In the genomic region with DNA sequence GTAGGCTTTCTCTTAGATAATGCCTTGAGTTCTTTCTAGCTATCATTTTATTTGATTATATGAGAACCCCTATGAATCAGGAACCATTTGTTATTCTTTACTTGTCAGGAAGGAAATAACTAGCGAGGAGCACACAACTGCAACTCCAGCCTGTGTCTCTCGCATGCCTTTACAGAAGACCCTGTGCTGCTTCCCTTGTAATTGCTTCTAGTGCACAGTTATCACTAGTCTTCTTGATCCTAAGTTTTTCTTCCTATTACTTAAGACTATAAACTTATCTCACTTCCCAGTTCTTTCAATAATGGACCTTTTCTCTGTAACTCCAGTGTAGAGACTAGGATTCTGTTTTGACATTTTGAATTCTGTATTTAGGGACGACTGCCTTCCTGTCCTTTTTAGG, we compare ENCODE assay signal across 24 mouse cellular contexts. TPM values are rescaled to one million over a fixed set of nuclear protein-coding genes. Genes with fewer than 3 reads are reported as not detected.
A peak's percentile ranks its signal among the peaks of the same experiment; 100 is the strongest.
DNase-seq lines count a peak whose midpoint lies in the region; ATAC-seq and TF ChIP-seq lines count a peak whose summit lies in the region.
"Had no signal": no experiment of that assay in that cellular context is flagged by ENCODE, and none has a peak within 500 bp of the region (broad histone marks: within the 10 kb centered on the region; RNA-seq: fewer than 3 reads in every experiment).

No protein-coding gene starts in this region.

- ATAC-seq in liver, embryonic 11.5 days (replicated peaks; ENCODE audit: low FRiP score), result no peak
- ATAC-seq in liver, embryonic 13.5 days (ENCODE audit: low read depth), result peak; percentile 58; the same call in 1 of the 2 replicates
- ATAC-seq in liver, embryonic 14.5 days (ENCODE audit: insufficient read depth), result peak; percentile 54; the same call in 1 of the 2 replicates
- peak; percentile 52; the same call in 1 of the 2 replicates for ATAC-seq in liver, embryonic 16.5 days (ENCODE audit: low read depth)
- ATAC-seq in stomach, postnatal 0 days (ENCODE audit: low FRiP score, low TSS enrichment), result no peak
- ATAC-seq in hindbrain, embryonic 11.5 days (ENCODE audit: low FRiP score), result no peak
- ATAC-seq: forebrain, embryonic 13.5 days; forebrain, embryonic 15.5 days had no signal

- 56% methylated on average over 3 of the region's 3 CpGs for WGBS in liver, embryonic 11.5 days
- 44% methylated on average over 3 of the region's 3 CpGs for WGBS in liver, embryonic 13.5 days (ENCODE audit: insufficient replicate concordance)
- WGBS in liver, embryonic 14.5 days (ENCODE audit: insufficient replicate concordance), result 35% methylated on average over 3 of the region's 3 CpGs
- 53% methylated on average over 3 of the region's 3 CpGs for WGBS in liver, embryonic 16.5 days (ENCODE audit: insufficient replicate concordance)
- WGBS in stomach, postnatal 0 days, result 68% methylated on average over 3 of the region's 3 CpGs
- 88% methylated on average over 3 of the region's 3 CpGs for WGBS in hindbrain, embryonic 11.5 days

- no peak for TF ChIP-seq EP300 in liver, embryonic 14.5 days (IDR thresholded peaks at IDR 0.05; ENCODE audit: low read depth)
- TF ChIP-seq EP300 in stomach, postnatal 0 days (optimal IDR thresholded peaks at IDR 0.05), result no peak

- H3K4me1 ChIP-seq in liver, embryonic 11.5 days (replicated peaks; ENCODE audit: control insufficient read depth, insufficient read depth, low read length), result no peaks in the 10 kb centered on the region
- H3K4me1 ChIP-seq in liver, embryonic 13.5 days (replicated peaks), result peaks cover 9% of the 10 kb centered on the region; the same call in 1 of the 2 replicates
- H3K4me1 ChIP-seq in liver, embryonic 14.5 days (replicated peaks; ENCODE audit: control insufficient read depth in 2 of 2, insufficient read depth in 2 of 2, low read length in 1 of 2), result peaks cover 5% of the 10 kb centered on the region in 2 experiments
- H3K4me1 ChIP-seq in liver, embryonic 16.5 days (ENCODE audit: control insufficient read depth, low read depth, low read length), result no peaks in the 10 kb centered on the region
- no peaks in the 10 kb centered on the region for H3K4me1 ChIP-seq in stomach, postnatal 0 days (replicated peaks; ENCODE audit: control insufficient read depth, insufficient read depth)
- H3K4me1 ChIP-seq in hindbrain, embryonic 11.5 days (replicated peaks; ENCODE audit: control insufficient read depth, insufficient read depth, low read length), result no peaks in the 10 kb centered on the region
- H3K4me1 ChIP-seq: embryonic facial prominence, embryonic 10.5 days; embryonic facial prominence, embryonic 12.5 days; forebrain, embryonic 13.5 days; forebrain, embryonic 15.5 days had no signal

- no peak overlapping the region for H3K4me2 ChIP-seq in liver, embryonic 11.5 days
- H3K4me2 ChIP-seq in liver, embryonic 13.5 days, result no peak overlapping the region
- H3K4me2 ChIP-seq in liver, embryonic 14.5 days (ENCODE audit: low read depth), result peak overlapping the region; percentile 3; the same call in 1 of the 2 replicates
- no peak overlapping the region for H3K4me2 ChIP-seq in liver, embryonic 16.5 days (ENCODE audit: low read depth, low read length)
- no peak overlapping the region for H3K4me2 ChIP-seq in stomach, postnatal 0 days (replicated peaks; ENCODE audit: low read depth)
- H3K4me2 ChIP-seq in hindbrain, embryonic 11.5 days (replicated peaks; ENCODE audit: low read depth, low read length), result no peak overlapping the region
- H3K4me2 ChIP-seq: embryonic facial prominence, embryonic 12.5 days; forebrain, embryonic 13.5 days; forebrain, embryonic 15.5 days had no signal

- no peaks in the 10 kb centered on the region for H3K36me3 ChIP-seq in liver, embryonic 11.5 days (ENCODE audit: control insufficient read depth, insufficient read depth, low read length)
- H3K36me3 ChIP-seq in liver, embryonic 13.5 days, result no peaks in the 10 kb centered on the region
- H3K36me3 ChIP-seq in liver, embryonic 14.5 days (replicated peaks; ENCODE audit: control insufficient read depth, insufficient read depth, low read depth), result no peaks in the 10 kb centered on the region
- H3K36me3 ChIP-seq in liver, embryonic 16.5 days (ENCODE audit: control insufficient read depth, insufficient read depth), result no peaks in the 10 kb centered on the region
- no peaks in the 10 kb centered on the region for H3K36me3 ChIP-seq in stomach, postnatal 0 days (ENCODE audit: control insufficient read depth, insufficient read depth, low read length)
- H3K36me3 ChIP-seq in hindbrain, embryonic 11.5 days (ENCODE audit: control insufficient read depth, insufficient read depth, low read length), result no peaks in the 10 kb centered on the region
- H3K36me3 ChIP-seq: embryonic facial prominence, embryonic 10.5 days; embryonic facial prominence, embryonic 12.5 days; forebrain, embryonic 15.5 days had no signal

- H3K4me3 ChIP-seq in liver, embryonic 11.5 days (ENCODE audit: low read depth, low read length), result no peak overlapping the region
- no peak overlapping the region for H3K4me3 ChIP-seq in liver, embryonic 13.5 days (replicated peaks)
- no peak overlapping the region for H3K4me3 ChIP-seq in liver, embryonic 14.5 days (ENCODE audit: insufficient read depth in 1 of 2, low read depth in 2 of 2, low read length in 2 of 2)
- H3K4me3 ChIP-seq in liver, embryonic 16.5 days (ENCODE audit: low read depth, low read length), result no peak overlapping the region
- no peak overlapping the region for H3K4me3 ChIP-seq in stomach, postnatal 0 days (ENCODE audit: low read depth, low read length)
- no peak overlapping the region for H3K4me3 ChIP-seq in hindbrain, embryonic 11.5 days (ENCODE audit: low read depth, low read length)
- H3K4me3 ChIP-seq: embryonic facial prominence, embryonic 10.5 days; embryonic facial prominence, embryonic 12.5 days; forebrain, embryonic 13.5 days; forebrain, embryonic 15.5 days had no signal

- no peaks in the 10 kb centered on the region for H3K27me3 ChIP-seq in liver, embryonic 11.5 days (replicated peaks; ENCODE audit: control insufficient read depth, insufficient read depth, low read length)
- no peaks in the 10 kb centered on the region for H3K27me3 ChIP-seq in liver, embryonic 13.5 days
- H3K27me3 ChIP-seq in liver, embryonic 14.5 days (ENCODE audit: control insufficient read depth, insufficient read depth, low read length), result no peaks in the 10 kb centered on the region
- no peaks in the 10 kb centered on the region for H3K27me3 ChIP-seq in liver, embryonic 16.5 days (ENCODE audit: control insufficient read depth, insufficient read depth, low read depth, low read length)
- no peaks in the 10 kb centered on the region for H3K27me3 ChIP-seq in stomach, postnatal 0 days (ENCODE audit: control insufficient read depth, insufficient read depth, low read length)
- no peaks in the 10 kb centered on the region for H3K27me3 ChIP-seq in hindbrain, embryonic 11.5 days (ENCODE audit: control insufficient read depth, insufficient read depth, low read length)
- H3K27me3 ChIP-seq: embryonic facial prominence, embryonic 12.5 days; forebrain, embryonic 13.5 days; forebrain, embryonic 15.5 days had no signal

- no peaks in the 10 kb centered on the region for H3K9me3 ChIP-seq in liver, embryonic 11.5 days (ENCODE audit: control insufficient read depth, low read length)
- no peaks in the 10 kb centered on the region for H3K9me3 ChIP-seq in liver, embryonic 13.5 days (replicated peaks)
- H3K9me3 ChIP-seq in liver, embryonic 14.5 days (ENCODE audit: control insufficient read depth, low read length), result no peaks in the 10 kb centered on the region
- no peaks in the 10 kb centered on the region for H3K9me3 ChIP-seq in liver, embryonic 16.5 days (replicated peaks; ENCODE audit: control insufficient read depth, low read length)
- no peaks in the 10 kb centered on the region for H3K9me3 ChIP-seq in stomach, postnatal 0 days (ENCODE audit: control insufficient read depth, low read length)
- no peaks in the 10 kb centered on the region for H3K9me3 ChIP-seq in hindbrain, embryonic 11.5 days (ENCODE audit: control insufficient read depth, low read length)
- H3K9me3 ChIP-seq: embryonic facial prominence, embryonic 10.5 days; embryonic facial prominence, embryonic 12.5 days; forebrain, embryonic 13.5 days; forebrain, embryonic 15.5 days had no signal

- TF ChIP-seq CTCF in liver, embryonic 14.5 days (IDR thresholded peaks at IDR 0.05; ENCODE audit: low read depth), result no peak
- no peak for TF ChIP-seq CTCF in stomach, postnatal 0 days (IDR thresholded peaks at IDR 0.05; ENCODE audit: low read depth)

- peak overlapping the region; percentile 43; the same call in 1 of the 2 replicates for H3K27ac ChIP-seq in liver, embryonic 11.5 days (ENCODE audit: low read depth, low read length)
- peak overlapping the region; percentile 73 for H3K27ac ChIP-seq in liver, embryonic 13.5 days
- H3K27ac ChIP-seq in liver, embryonic 14.5 days, result peak overlapping the region; percentile 75
- peak overlapping the region; percentile 57 for H3K27ac ChIP-seq in liver, embryonic 16.5 days (ENCODE audit: low read length)
- H3K27ac ChIP-seq in stomach, postnatal 0 days (replicated peaks), result no peak overlapping the region
- H3K27ac ChIP-seq in hindbrain, embryonic 11.5 days (ENCODE audit: low read depth, low read length), result no peak overlapping the region
- H3K27ac ChIP-seq: embryonic facial prominence, embryonic 10.5 days; embryonic facial prominence, embryonic 12.5 days; forebrain, embryonic 13.5 days; forebrain, embryonic 15.5 days had no signal

- no peak for DNase-seq in liver, embryonic 11.5 days (ENCODE audit: low spot score)
- DNase-seq in liver, result no peak
- DNase-seq in liver, embryonic 13.5 days, result no peak
- DNase-seq in liver, embryonic 14.5 days (ENCODE audit: low read depth in 3 of 3, low spot score in 3 of 3), result no peak
- DNase-seq in stomach, postnatal 0 days (ENCODE audit: low spot score), result no peak
- no peak for DNase-seq in hindbrain, embryonic 11.5 days (ENCODE audit: low spot score)
- DNase-seq: adrenal gland, adult 2 months; adrenal gland, postnatal 10 days; adrenal gland, postnatal 25 days; cerebellum, adult 11 months; cerebellum, adult 18-20 months; cerebellum, adult 8-10 months; cerebellum, adult 9-11 months; cerebellum, postnatal 14 days; cerebellum, postnatal 36 days had no signal

- H3K9ac ChIP-seq in liver, embryonic 11.5 days (ENCODE audit: low read depth, low read length), result no peak overlapping the region
- H3K9ac ChIP-seq in liver, embryonic 13.5 days, result no peak overlapping the region
- no peak overlapping the region for H3K9ac ChIP-seq in liver, embryonic 14.5 days (replicated peaks)
- no peak overlapping the region for H3K9ac ChIP-seq in liver, embryonic 16.5 days (ENCODE audit: low read depth, low read length)
- no peak overlapping the region for H3K9ac ChIP-seq in stomach, postnatal 0 days (ENCODE audit: low read length)
- no peak overlapping the region for H3K9ac ChIP-seq in hindbrain, embryonic 11.5 days (ENCODE audit: low read depth, low read length)
- H3K9ac ChIP-seq: embryonic facial prominence, embryonic 12.5 days; forebrain, embryonic 13.5 days; forebrain, embryonic 15.5 days had no signal

RNA-seq across cellular contexts. Expression of a gene that starts 0.4 kb away (rescaled TPM):
- polyA plus RNA-seq in liver, embryonic 11.5 days (2014; fragmentation: Nextera tagmentation; extraction: Ambion mirVana), result not detected in 2 replicates
- not detected in 2 replicates for polyA plus RNA-seq in liver, embryonic 13.5 days (2015; fragmentation: Nextera tagmentation; extraction: Ambion mirVana)
- polyA plus RNA-seq in liver, embryonic 14.5 days (2012; rRNA removed), result 0.01 TPM in 1 of 2 replicates, not detected in the other
- polyA plus RNA-seq in liver, embryonic 14.5 days (2014; fragmentation: Nextera tagmentation; extraction: Ambion mirVana), result not detected in 2 replicates
- polyA plus RNA-seq in liver, embryonic 16.5 days (2015; fragmentation: Nextera tagmentation; extraction: Ambion mirVana), result not detected in 2 replicates
- polyA plus RNA-seq in stomach, postnatal 0 days (2015; fragmentation: Nextera tagmentation; extraction: Ambion mirVana), result not detected in 2 replicates
- polyA plus RNA-seq in hindbrain, embryonic 11.5 days (2014; fragmentation: Nextera tagmentation; extraction: Ambion mirVana), result not detected in 2 replicates
- polyA plus RNA-seq: adrenal gland, adult 2 months; brain, embryonic 14.5 days; C2C12; embryonic facial prominence, embryonic 10.5 days; embryonic facial prominence, embryonic 12.5 days; embryonic facial prominence, embryonic 14.5 days; forebrain, embryonic 11.5 days; forebrain, embryonic 13.5 days; forebrain, embryonic 15.5 days had no signal

RNA-seq across cellular contexts. Expression of a gene that starts 4.3 kb away (rescaled TPM):
- not detected in 2 replicates for polyA plus RNA-seq in liver, embryonic 11.5 days (2014; fragmentation: Nextera tagmentation; extraction: Ambion mirVana)
- polyA plus RNA-seq in liver, embryonic 13.5 days (2015; fragmentation: Nextera tagmentation; extraction: Ambion mirVana), result not detected in 2 replicates
- polyA plus RNA-seq in liver, embryonic 14.5 days (2012; rRNA removed), result not detected in 2 replicates
- not detected in 2 replicates for polyA plus RNA-seq in liver, embryonic 14.5 days (2014; fragmentation: Nextera tagmentation; extraction: Ambion mirVana)
- polyA plus RNA-seq in liver, embryonic 16.5 days (2015; fragmentation: Nextera tagmentation; extraction: Ambion mirVana), result not detected in 2 replicates
- not detected in 2 replicates for polyA plus RNA-seq in stomach, postnatal 0 days (2015; fragmentation: Nextera tagmentation; extraction: Ambion mirVana)
- polyA plus RNA-seq in hindbrain, embryonic 11.5 days (2014; fragmentation: Nextera tagmentation; extraction: Ambion mirVana), result not detected in 2 replicates
- polyA plus RNA-seq: adrenal gland, adult 2 months; brain, embryonic 14.5 days; C2C12; embryonic facial prominence, embryonic 10.5 days; embryonic facial prominence, embryonic 12.5 days; embryonic facial prominence, embryonic 14.5 days; forebrain, embryonic 11.5 days; forebrain, embryonic 13.5 days; forebrain, embryonic 15.5 days had no signal

RNA-seq across cellular contexts. Expression of a gene that starts 9.9 kb away (rescaled TPM):
- polyA plus RNA-seq in liver, embryonic 11.5 days (2014; fragmentation: Nextera tagmentation; extraction: Ambion mirVana), result not detected in 2 replicates
- polyA plus RNA-seq in liver, embryonic 13.5 days (2015; fragmentation: Nextera tagmentation; extraction: Ambion mirVana), result not detected in 2 replicates
- not detected in 2 replicates for polyA plus RNA-seq in liver, embryonic 14.5 days (2012; rRNA removed)
- polyA plus RNA-seq in liver, embryonic 14.5 days (2014; fragmentation: Nextera tagmentation; extraction: Ambion mirVana), result not detected in 2 replicates
- polyA plus RNA-seq in liver, embryonic 16.5 days (2015; fragmentation: Nextera tagmentation; extraction: Ambion mirVana), result not detected in 2 replicates
- not detected in 2 replicates for polyA plus RNA-seq in stomach, postnatal 0 days (2015; fragmentation: Nextera tagmentation; extraction: Ambion mirVana)
- polyA plus RNA-seq in hindbrain, embryonic 11.5 days (2014; fragmentation: Nextera tagmentation; extraction: Ambion mirVana), result not detected in 2 replicates
- polyA plus RNA-seq: adrenal gland, adult 2 months; C2C12; embryonic facial prominence, embryonic 10.5 days; embryonic facial prominence, embryonic 12.5 days; embryonic facial prominence, embryonic 14.5 days; forebrain, embryonic 11.5 days; forebrain, embryonic 13.5 days; forebrain, embryonic 15.5 days had no signal

RNA-seq across cellular contexts. Expression of a gene that starts 15.8 kb away (rescaled TPM):
- not detected in 2 replicates for polyA plus RNA-seq in liver, embryonic 11.5 days (2014; fragmentation: Nextera tagmentation; extraction: Ambion mirVana)
- polyA plus RNA-seq in liver, embryonic 13.5 days (2015; fragmentation: Nextera tagmentation; extraction: Ambion mirVana), result not detected in 2 replicates
- not detected in 2 replicates for polyA plus RNA-seq in liver, embryonic 14.5 days (2012; rRNA removed)
- not detected in 2 replicates for polyA plus RNA-seq in liver, embryonic 14.5 days (2014; fragmentation: Nextera tagmentation; extraction: Ambion mirVana)
- not detected in 2 replicates for polyA plus RNA-seq in liver, embryonic 16.5 days (2015; fragmentation: Nextera tagmentation; extraction: Ambion mirVana)
- polyA plus RNA-seq in stomach, postnatal 0 days (2015; fragmentation: Nextera tagmentation; extraction: Ambion mirVana), result not detected in 2 replicates
- not detected in 2 replicates for polyA plus RNA-seq in hindbrain, embryonic 11.5 days (2014; fragmentation: Nextera tagmentation; extraction: Ambion mirVana)
- polyA plus RNA-seq: adrenal gland, adult 2 months; brain, embryonic 14.5 days; C2C12; embryonic facial prominence, embryonic 10.5 days; embryonic facial prominence, embryonic 12.5 days; embryonic facial prominence, embryonic 14.5 days; forebrain, embryonic 11.5 days; forebrain, embryonic 13.5 days; forebrain, embryonic 15.5 days had no signal

RNA-seq across cellular contexts. Expression of a gene that starts 17.6 kb away (rescaled TPM):
- polyA plus RNA-seq in liver, embryonic 11.5 days (2014; fragmentation: Nextera tagmentation; extraction: Ambion mirVana), result not detected in 2 replicates
- polyA plus RNA-seq in liver, embryonic 13.5 days (2015; fragmentation: Nextera tagmentation; extraction: Ambion mirVana), result not detected in 2 replicates
- not detected in 2 replicates for polyA plus RNA-seq in liver, embryonic 14.5 days (2012; rRNA removed)
- polyA plus RNA-seq in liver, embryonic 14.5 days (2014; fragmentation: Nextera tagmentation; extraction: Ambion mirVana), result not detected in 2 replicates
- not detected in 2 replicates for polyA plus RNA-seq in liver, embryonic 16.5 days (2015; fragmentation: Nextera tagmentation; extraction: Ambion mirVana)
- polyA plus RNA-seq in stomach, postnatal 0 days (2015; fragmentation: Nextera tagmentation; extraction: Ambion mirVana), result not detected in 2 replicates
- not detected in 2 replicates for polyA plus RNA-seq in hindbrain, embryonic 11.5 days (2014; fragmentation: Nextera tagmentation; extraction: Ambion mirVana)
- polyA plus RNA-seq: adrenal gland, adult 2 months; brain, embryonic 14.5 days; C2C12; embryonic facial prominence, embryonic 10.5 days; embryonic facial prominence, embryonic 12.5 days; embryonic facial prominence, embryonic 14.5 days; forebrain, embryonic 11.5 days; forebrain, embryonic 13.5 days; forebrain, embryonic 15.5 days had no signal

Comparison
In these comparisons a context has a peak if more than half of its experiments do, and no peak if none do; other contexts are left out.
1. ATAC-seq: peak in liver, embryonic 13.5 days (single experiment), liver, embryonic 14.5 days (single experiment) and liver, embryonic 16.5 days (single experiment); none in liver, embryonic 11.5 days (single experiment), stomach, postnatal 0 days (single experiment) and hindbrain, embryonic 11.5 days (single experiment).
2. H3K27ac ChIP-seq: peak in liver, embryonic 11.5 days (single experiment), liver, embryonic 13.5 days (single experiment), liver, embryonic 14.5 days (single experiment) and liver, embryonic 16.5 days (single experiment); none in stomach, postnatal 0 days (single experiment) and hindbrain, embryonic 11.5 days (single experiment).